Mouse (Mus musculus) limb, embryonic 10.5 days (tissue): ENCODE measurements at regions not wholly inside any gene's neighbourhood (a gene's known extent, or its start where the extent isn't known, plus 50 kb on each side); places are given as distances from the start of the nearest gene placed in this dataset.

Experiments
- DNase-seq: peaks from one replicate; pipeline ENCODE4 v3.0.0-alpha.2; 2017; ENCODE audit warnings: low spot score
- H3K27ac ChIP-seq: fragments of 300-500 bp; sonication (generic); 2 replicates; pipeline ENCODE4 v1.5.1; 2016; ENCODE audit warnings: mild to moderate bottlenecking
- H3K27me3 ChIP-seq: fragments of 300-500 bp; sonication (generic); 2 replicates; pipeline ENCODE4 v1.6.1; 2016; ENCODE audit warnings: low read depth, mild to moderate bottlenecking; ENCODE audit not compliant: poor library complexity, severe bottlenecking
- H3K36me3 ChIP-seq: fragments of 300-500 bp; sonication (generic); 2 replicates; pipeline ENCODE4 v1.6.1; 2016; ENCODE audit warnings: mild to moderate bottlenecking, moderate library complexity
- H3K4me1 ChIP-seq: fragments of 300-500 bp; sonication (generic); 2 replicates; pipeline ENCODE4 v1.6.1; 2016
- H3K4me3 ChIP-seq: fragments of 300-500 bp; sonication (generic); 2 replicates; pipeline ENCODE4 v1.5.1; 2016; ENCODE audit warnings: mild to moderate bottlenecking, moderate library complexity
- H3K9me3 ChIP-seq: fragments of 300-500 bp; sonication (generic); replicated peaks from 2 replicates; pipeline ENCODE4 v1.6.1; 2016; ENCODE audit warnings: mild to moderate bottlenecking
- WGBS: fragments of 180-500 bp; shearing (Covaris S2); methylation state at CpG from one replicate; pipeline ENCODE4 v1.1.7; 2016; 5-methylcytosine and 5-hydroxymethylcytosine counted together

DNA sequence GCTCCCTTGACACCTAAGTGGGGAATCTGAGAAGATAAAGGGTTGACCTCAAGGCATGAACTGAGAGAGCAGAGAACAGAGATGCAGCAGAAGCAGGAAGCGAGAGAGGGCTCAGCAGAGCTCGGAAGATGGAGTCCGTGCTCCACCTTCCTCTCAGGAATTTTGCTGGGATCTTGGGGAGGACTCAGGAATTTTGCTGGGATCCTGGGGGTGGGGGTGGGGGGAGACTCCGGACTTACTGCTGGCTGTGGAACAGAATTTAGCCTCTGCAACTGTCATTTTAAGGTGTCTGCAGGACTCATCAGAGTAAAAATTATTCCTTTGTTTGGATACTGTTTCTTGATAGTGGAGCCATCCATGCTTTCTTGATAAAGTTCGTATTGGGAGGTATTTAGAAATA lies 243.7 kb upstream of the Tmpo start:
- Histone ChIP-seq H3K27me3 (no peaks in the 10 kb centered on the region), H3K4me3 (no peak overlapping the region), H3K9me3 (no peaks in the 10 kb centered on the region), H3K27ac (no peak overlapping the region), H3K36me3 (no peaks in the 10 kb centered on the region), H3K4me1 (no peaks in the 10 kb centered on the region)
- WGBS, result 69% methylated on average over 5 of the region's 5 CpGs
- DNase-seq, result no peak

DNA sequence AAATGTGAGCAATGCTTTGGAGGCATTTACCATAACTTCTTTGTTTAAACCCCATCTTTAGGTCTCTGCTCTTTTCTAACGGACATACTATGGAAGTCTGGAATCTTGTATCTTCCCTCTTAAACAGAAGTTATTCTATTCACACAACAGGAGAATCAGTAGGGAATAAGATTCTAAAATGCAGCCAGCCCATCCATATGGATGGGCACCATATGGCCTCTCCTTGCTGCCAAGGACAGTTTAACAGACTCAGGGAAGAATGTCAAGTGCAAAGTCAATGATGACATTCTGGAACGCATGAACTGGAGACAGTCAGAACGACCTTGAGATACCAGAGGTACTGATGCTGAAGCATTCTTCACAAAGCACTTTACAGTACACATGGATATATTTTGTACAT lies 206.1 kb upstream of the Tmpo start:
- Histone ChIP-seq H3K9me3 (no peaks in the 10 kb centered on the region), H3K27ac (no peak overlapping the region), H3K4me1 (no peaks in the 10 kb centered on the region), H3K36me3 (no peaks in the 10 kb centered on the region), H3K4me3 (no peak overlapping the region), H3K27me3 (no peaks in the 10 kb centered on the region)
- 85% methylated on average over 3 of the region's 3 CpGs for WGBS
- DNase-seq, result no peak

DNA sequence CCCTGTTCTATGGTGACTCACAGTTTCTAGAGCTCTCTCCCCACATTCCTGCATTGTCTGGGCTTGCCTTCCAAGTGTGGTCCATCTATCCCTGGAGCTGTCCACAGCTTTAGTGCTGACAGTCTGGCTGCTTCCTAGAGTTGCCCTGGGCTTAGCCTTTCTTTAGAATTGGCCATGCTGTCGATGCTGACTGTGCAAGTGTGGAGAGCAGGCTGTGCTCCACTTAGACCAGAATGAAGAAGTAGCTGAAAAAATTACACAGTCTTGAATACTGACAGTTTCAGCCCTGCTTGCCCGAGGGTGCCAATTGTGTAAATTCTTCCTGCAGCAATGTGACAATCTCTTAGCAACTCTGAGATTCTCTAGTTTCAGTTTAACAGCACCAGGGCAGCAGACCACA lies 203.3 kb upstream of the Tmpo start:
- no peaks in the 10 kb centered on the region for H3K27me3 ChIP-seq
- WGBS, result 64% methylated on average over 2 of the region's 2 CpGs
- H3K36me3 ChIP-seq, result no peaks in the 10 kb centered on the region
- DNase-seq, result peak; percentile 72
- H3K9me3 ChIP-seq, result no peaks in the 10 kb centered on the region
- H3K27ac ChIP-seq, result no peak overlapping the region
- H3K4me1 ChIP-seq, result no peaks in the 10 kb centered on the region
- H3K4me3 ChIP-seq, result no peak overlapping the region

DNA sequence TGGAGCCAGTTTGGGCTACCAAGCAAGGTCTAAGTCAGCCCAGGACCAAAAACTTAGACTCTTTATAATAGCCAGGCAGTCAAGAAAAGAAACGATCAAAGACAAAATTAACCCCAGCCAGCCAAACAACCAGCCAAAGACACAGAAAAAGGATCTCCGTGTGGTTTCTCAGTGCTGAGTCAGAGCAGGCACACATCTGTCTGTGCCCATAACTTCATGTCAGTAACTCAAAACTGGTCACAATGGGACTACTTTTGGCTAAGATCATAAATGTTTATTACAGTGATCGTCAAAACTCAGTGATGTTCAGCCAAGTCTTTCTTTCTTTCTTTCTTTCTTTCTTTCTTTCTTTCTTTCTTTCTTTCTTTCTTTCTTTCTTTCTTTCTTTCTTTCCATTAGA lies 195.6 kb upstream of the Tmpo start:
- no peak for DNase-seq
- H3K36me3 ChIP-seq, result no peaks in the 10 kb centered on the region
- no peaks in the 10 kb centered on the region for H3K4me1 ChIP-seq
- no peak overlapping the region for H3K4me3 ChIP-seq
- 91% methylated on average over 3 of the region's 3 CpGs for WGBS
- H3K27ac ChIP-seq, result no peak overlapping the region
- H3K27me3 ChIP-seq, result no peaks in the 10 kb centered on the region
- H3K9me3 ChIP-seq, result no peaks in the 10 kb centered on the region

DNA sequence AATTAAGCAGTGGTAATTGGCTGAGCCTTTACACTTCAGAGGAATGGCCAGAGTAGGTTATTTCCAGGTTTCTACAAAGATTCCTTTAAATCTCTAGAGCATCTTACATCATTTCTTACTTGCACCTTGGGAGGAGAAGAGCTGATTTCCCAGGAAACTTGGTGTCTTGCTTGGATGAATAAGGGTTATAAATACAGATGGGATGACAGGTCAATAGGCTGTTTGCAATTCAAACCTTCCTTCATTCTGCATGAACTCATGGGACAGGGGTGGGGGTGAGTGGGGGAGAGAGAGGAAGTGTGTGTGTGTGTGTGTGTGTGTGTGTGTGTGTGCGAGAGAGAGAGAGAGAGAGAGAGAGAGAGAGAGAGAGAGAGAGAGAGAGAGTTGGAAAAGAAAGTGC lies 186.4 kb upstream of the Tmpo start:
- no peaks in the 10 kb centered on the region for H3K4me1 ChIP-seq
- no peaks in the 10 kb centered on the region for H3K27me3 ChIP-seq
- no peak for DNase-seq
- 100% methylated on average over 1 of the region's 1 CpGs for WGBS
- H3K36me3 ChIP-seq, result no peaks in the 10 kb centered on the region
- H3K9me3 ChIP-seq, result no peaks in the 10 kb centered on the region
- H3K27ac ChIP-seq, result no peak overlapping the region
- no peak overlapping the region for H3K4me3 ChIP-seq

DNA sequence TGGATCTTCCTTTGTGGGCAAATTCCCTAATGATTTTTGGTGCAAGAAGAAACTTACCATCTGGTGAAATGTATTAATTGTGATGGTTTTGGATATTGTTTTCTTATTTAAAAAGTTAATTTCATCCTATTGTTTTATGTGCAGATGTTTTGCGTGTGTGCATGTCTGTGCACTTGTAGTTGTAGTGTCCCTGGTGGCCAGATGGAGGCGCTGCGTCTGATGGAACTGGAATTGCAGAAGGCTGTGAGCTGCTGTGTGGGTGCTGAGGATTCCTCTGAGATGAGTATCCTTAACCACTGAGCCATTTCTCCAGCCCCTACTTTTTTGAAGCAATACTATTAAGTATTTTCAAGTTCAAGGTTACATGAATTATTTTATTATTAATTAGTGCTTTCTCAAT lies 181.5 kb upstream of the Tmpo start:
- Histone ChIP-seq H3K4me3 (no peak overlapping the region), H3K36me3 (no peaks in the 10 kb centered on the region), H3K27me3 (no peaks in the 10 kb centered on the region), H3K27ac (no peak overlapping the region), H3K4me1 (no peaks in the 10 kb centered on the region), H3K9me3 (no peaks in the 10 kb centered on the region)
- DNase-seq, result no peak
- WGBS, result 69% methylated on average over 3 of the region's 3 CpGs

DNA sequence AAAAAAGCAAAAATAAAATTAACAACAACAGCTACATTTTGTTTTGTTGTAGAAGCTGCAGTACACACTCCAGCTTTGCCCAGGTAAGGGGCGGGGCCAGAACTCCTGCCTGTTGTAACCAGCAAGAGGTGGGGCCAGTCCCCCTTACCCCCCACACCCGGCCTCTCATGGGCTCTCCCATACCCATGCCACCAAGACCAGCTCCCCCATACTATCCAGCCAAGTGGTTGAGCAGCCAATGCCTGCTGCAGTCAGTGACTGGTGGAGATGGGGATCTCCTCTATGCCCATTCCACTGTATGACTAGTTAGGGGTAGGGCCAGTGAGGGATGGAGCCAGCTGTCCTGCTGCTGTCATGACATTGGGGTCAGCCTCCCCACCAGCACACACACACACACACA lies 180.5 kb upstream of the Tmpo start:
- Histone ChIP-seq H3K36me3 (no peaks in the 10 kb centered on the region), H3K4me3 (no peak overlapping the region), H3K27me3 (no peaks in the 10 kb centered on the region), H3K9me3 (no peaks in the 10 kb centered on the region), H3K4me1 (no peaks in the 10 kb centered on the region), H3K27ac (no peak overlapping the region)
- WGBS, result 69% methylated on average over 2 of the region's 2 CpGs
- no peak for DNase-seq

DNA sequence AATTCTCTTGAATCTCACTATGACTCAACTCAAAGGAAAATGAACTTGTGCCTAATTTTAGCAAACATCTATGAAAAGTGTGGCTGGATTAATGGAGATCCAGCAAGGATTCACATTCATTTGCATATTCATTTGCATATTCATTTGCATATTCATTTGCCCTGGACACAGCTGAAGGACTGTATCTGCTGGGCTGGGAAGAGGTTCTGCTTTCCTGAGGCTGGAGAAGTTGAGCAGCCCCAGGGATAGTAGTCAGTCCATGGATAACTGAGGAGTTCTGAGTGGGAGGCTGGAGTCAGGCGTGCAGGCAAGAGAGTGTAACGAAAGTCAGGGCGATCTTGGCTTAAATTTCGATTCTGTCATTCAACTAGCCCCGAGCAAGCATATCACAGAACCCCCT lies 164.3 kb upstream of the Tmpo start:
- Histone ChIP-seq H3K4me1 (no peaks in the 10 kb centered on the region), H3K4me3 (no peak overlapping the region), H3K36me3 (no peaks in the 10 kb centered on the region), H3K9me3 (no peaks in the 10 kb centered on the region), H3K27ac (no peak overlapping the region), H3K27me3 (no peaks in the 10 kb centered on the region)
- 82% methylated on average over 5 of the region's 5 CpGs for WGBS
- no peak for DNase-seq

DNA sequence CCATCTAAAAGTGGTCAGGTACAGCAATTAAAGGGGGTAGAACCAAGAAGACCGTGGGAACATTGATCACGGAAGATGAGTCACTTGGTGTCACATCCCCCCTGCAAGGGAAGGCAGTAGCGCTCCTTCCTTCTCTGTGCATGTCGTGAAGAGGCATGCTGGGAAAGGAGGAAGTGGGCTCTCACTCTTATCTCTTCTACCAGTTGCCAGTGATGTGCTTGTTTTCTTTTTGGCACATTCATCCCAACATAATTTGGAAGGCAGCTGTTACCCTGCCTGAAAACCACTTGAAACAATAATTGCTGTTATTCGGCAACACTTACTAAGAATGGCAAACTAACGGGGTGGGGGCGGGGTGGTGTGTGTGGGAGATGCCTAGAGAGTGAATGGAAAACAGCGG lies 161.0 kb upstream of the Tmpo start:
- 81% methylated on average over 8 of the region's 8 CpGs for WGBS
- no peaks in the 10 kb centered on the region for H3K36me3 ChIP-seq
- no peak overlapping the region for H3K4me3 ChIP-seq
- no peaks in the 10 kb centered on the region for H3K27me3 ChIP-seq
- no peak overlapping the region for H3K27ac ChIP-seq
- no peak for DNase-seq
- H3K9me3 ChIP-seq, result no peaks in the 10 kb centered on the region
- H3K4me1 ChIP-seq, result no peaks in the 10 kb centered on the region

DNA sequence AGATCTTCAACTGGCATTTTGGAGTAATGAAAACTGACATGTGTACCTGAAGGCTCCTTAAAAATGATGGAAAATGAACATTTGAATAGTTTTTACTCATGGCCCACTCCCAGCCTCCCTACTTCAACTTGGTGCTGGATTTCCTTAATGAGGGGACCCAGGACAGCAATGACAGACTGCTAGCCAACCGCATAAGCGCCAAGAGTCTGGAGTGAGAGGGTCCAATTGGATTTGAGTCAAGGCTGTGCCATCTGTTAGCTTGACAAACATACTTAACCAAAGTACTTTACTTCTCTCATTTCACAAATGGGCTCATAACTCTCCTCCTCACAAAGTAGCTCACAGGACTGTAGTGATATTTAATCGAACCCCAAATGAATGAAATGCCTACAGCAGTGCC lies 158.2 kb upstream of the Tmpo start:
- Histone ChIP-seq H3K9me3 (no peaks in the 10 kb centered on the region), H3K36me3 (no peaks in the 10 kb centered on the region), H3K27me3 (no peaks in the 10 kb centered on the region), H3K4me3 (no peak overlapping the region), H3K27ac (no peak overlapping the region), H3K4me1 (no peaks in the 10 kb centered on the region)
- DNase-seq, result no peak
- 94% methylated on average over 3 of the region's 3 CpGs for WGBS

DNA sequence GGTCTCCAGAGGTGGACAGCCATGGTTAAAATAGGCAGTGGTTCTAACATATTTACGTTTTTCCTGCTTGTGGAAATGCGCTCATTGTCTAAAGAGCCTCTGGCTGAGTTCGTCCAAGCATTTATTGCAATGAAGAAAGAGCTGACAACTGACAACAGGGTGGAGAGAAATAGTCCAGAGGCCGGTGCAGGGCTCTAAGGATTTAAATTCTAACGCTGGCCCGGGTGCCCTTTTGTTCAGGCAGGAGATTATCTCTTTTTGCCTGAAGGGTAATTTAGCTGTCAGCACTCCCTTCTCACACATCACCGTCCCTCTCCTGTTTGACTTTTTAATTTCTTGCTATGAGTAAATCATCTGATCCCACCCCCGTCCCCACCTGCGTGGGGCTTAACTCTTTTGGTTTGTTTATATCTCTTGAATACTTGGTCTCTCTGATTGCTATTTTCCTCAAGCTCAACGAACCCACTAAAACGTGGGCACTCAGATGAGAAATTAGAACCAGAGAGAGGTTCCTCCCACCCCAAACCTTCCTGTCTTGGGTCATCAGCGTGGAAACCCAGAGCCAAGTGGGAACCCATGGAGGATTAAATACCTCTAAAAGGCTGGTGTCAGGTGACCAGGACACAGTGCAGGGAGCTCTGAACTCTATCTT lies 145.7 kb upstream of the Tmpo start:
- no peaks in the 10 kb centered on the region for H3K9me3 ChIP-seq
- no peak for DNase-seq
- WGBS, result 31% methylated on average over 12 of the region's 12 CpGs

DNA sequence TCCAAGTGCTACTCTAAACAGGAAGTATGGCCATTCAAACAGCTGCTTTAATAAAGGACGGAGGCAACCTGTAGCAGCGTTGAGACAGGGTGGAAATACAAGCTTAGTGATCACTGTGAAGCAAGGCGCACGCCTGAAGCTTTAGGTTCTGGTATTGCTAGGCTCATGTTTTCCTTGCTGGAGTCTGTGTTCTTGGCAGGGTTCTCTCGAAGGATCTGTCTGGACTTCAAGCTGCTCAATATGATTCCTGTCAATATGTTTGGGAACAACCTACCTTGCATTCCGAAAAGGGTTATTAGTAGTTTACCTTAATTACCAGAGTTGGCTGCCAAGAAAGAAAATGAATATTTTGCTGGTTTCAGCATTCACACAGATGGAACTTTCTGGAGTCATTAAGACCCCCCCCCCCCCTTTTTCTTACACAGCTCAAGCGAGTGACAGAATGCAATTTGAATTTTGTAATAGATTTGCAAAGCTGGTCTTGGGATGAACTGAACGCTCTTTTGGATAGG lies 145.1 kb upstream of the Tmpo start:
- DNase-seq, result no peak
- Histone ChIP-seq H3K36me3 (no peaks in the 10 kb centered on the region), H3K4me1 (0 out of 2 replicates have a peak, but pooled peaks cover 3% of the 10 kb centered on the region), H3K27ac (no peak overlapping the region), H3K27me3 (no peaks in the 10 kb centered on the region), H3K9me3 (no peaks in the 10 kb centered on the region), H3K4me3 (no peak overlapping the region)
- WGBS, result 86% methylated on average over 8 of the region's 8 CpGs

More for the DNA sequence above, 145.7 kb upstream of the Tmpo start:
- Histone ChIP-seq H3K36me3 (no peaks in the 10 kb centered on the region), H3K4me1 (0 out of 2 replicates have a peak, but pooled peaks cover 3% of the 10 kb centered on the region), H3K27me3 (no peaks in the 10 kb centered on the region), H3K27ac (no peak overlapping the region), H3K4me3 (no peak overlapping the region)

DNA sequence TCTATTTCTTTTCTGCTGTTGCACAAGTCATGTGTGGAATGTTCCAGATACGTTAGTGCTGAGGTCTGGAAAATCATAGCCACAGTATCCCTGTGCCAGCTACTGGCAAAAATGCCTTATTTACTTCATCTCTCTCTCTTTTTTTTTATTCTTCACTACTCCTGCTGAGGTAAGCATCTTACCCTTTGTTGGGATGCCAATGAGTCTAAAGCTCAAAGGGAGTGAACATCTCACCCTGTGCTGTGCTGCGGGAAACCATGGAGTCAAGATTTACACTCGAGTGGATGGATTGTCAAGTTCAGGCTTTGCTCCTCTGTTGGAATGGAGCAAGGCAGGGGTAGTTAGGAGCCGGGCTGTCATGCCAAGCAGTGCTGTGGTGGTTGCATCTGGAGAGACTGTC lies 140.1 kb upstream of the Tmpo start:
- DNase-seq, result no peak
- Histone ChIP-seq H3K36me3 (no peaks in the 10 kb centered on the region), H3K9me3 (no peaks in the 10 kb centered on the region), H3K4me1 (no peaks in the 10 kb centered on the region), H3K27me3 (no peaks in the 10 kb centered on the region), H3K27ac (no peak overlapping the region), H3K4me3 (no peak overlapping the region)
- 90% methylated on average over 4 of the region's 4 CpGs for WGBS
